ENCODE assay signal across 11 mouse cellular contexts in the genomic region with DNA sequence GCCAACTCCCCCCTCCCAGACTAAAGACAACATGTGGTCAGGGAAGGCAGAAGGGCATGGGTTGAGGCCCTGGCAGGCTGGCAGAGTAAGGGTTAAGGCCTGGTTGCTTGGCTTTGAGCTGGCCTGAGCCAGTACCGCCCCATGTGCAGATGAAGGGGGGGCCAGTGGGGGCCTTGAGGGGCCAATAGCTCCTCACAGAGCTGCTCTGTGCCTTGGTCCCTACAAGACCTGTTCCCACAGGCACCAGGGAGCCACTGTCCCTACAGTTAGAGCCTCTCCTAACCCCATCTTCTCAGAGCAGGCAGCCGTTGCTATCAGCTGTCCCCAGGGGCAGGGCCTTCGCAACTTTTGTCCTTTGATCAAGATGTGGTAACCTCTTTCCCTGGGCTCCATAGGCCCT. TPM values are rescaled to one million over a fixed set of nuclear protein-coding genes. Genes with fewer than 3 reads are reported as not detected.
DNase-seq lines count a peak whose midpoint lies in the region; ATAC-seq lines count a peak whose summit lies in the region.
"Had no signal": no experiment of that assay in that cellular context is flagged by ENCODE, and none has a peak within 500 bp of the region (broad histone marks: within the 10 kb centered on the region; RNA-seq: fewer than 3 reads in every experiment).

No protein-coding gene starts in this region.

- H3K27me3 ChIP-seq in hindbrain, embryonic 14.5 days (ENCODE audit: control insufficient read depth, insufficient read depth, low read length) = no peaks in the 10 kb centered on the region
- H3K27me3 ChIP-seq in midbrain, embryonic 16.5 days (ENCODE audit: control insufficient read depth, insufficient read depth, low read depth, low read length) = no peaks in the 10 kb centered on the region

- intact Hi-C loops in heart, postnatal 36 days (cut with DNase I) = no loop called here

- H3K4me3 ChIP-seq in hindbrain, embryonic 14.5 days (replicated peaks; ENCODE audit: low read length) = no peak overlapping the region
- H3K4me3 ChIP-seq in midbrain, embryonic 16.5 days (ENCODE audit: low read depth, low read length) = no peak overlapping the region

- no peak overlapping the region for H3K4me2 ChIP-seq in hindbrain, embryonic 14.5 days (replicated peaks)
- H3K4me2 ChIP-seq in midbrain, embryonic 16.5 days (ENCODE audit: low read length) = no peak overlapping the region

- 0 out of 2 replicates have a peak, but pooled peaks cover under 1% of the 10 kb centered on the region for H3K36me3 ChIP-seq in hindbrain, embryonic 14.5 days (replicated peaks; ENCODE audit: control insufficient read depth, insufficient read depth)
- H3K36me3 ChIP-seq in midbrain, embryonic 16.5 days (ENCODE audit: control insufficient read depth, insufficient read depth, low read length) = no peaks in the 10 kb centered on the region

- no peaks in the 10 kb centered on the region for H3K9me3 ChIP-seq in hindbrain, embryonic 14.5 days (ENCODE audit: control insufficient read depth, low read length)
- H3K9me3 ChIP-seq in midbrain, embryonic 16.5 days (replicated peaks; ENCODE audit: control insufficient read depth, low read length, poor library complexity, severe bottlenecking) = no peaks in the 10 kb centered on the region

- no peak overlapping the region for H3K27ac ChIP-seq in hindbrain, embryonic 14.5 days
- no peak overlapping the region for H3K27ac ChIP-seq in midbrain, embryonic 16.5 days (ENCODE audit: low read length)
- H3K27ac ChIP-seq: macrophage had no signal

- 7% methylated on average over 3 of the region's 3 CpGs for WGBS in hindbrain, embryonic 14.5 days
- 9% methylated on average over 3 of the region's 3 CpGs for WGBS in midbrain, embryonic 16.5 days

- no peak overlapping the region for H3K9ac ChIP-seq in hindbrain, embryonic 14.5 days
- H3K9ac ChIP-seq in midbrain, embryonic 16.5 days (ENCODE audit: low read depth, low read length) = no peak overlapping the region

- peak; percentile 30 for DNase-seq in layer of hippocampus, adult 11-12 months (ENCODE audit: low spot score)
- DNase-seq in layer of hippocampus, adult 18-20 months (ENCODE audit: low spot score in 2 of 2) = no peak
- DNase-seq in embryo, embryonic 11 days = peak; percentile 40
- no peak for DNase-seq in hindbrain, embryonic 14.5 days (ENCODE audit: low spot score)
- no peak for DNase-seq in lung, postnatal 14 days
- DNase-seq in heart, postnatal 36 days = no peak

- H3K4me1 ChIP-seq in hindbrain, embryonic 14.5 days (replicated peaks; ENCODE audit: control insufficient read depth, insufficient read depth, low read length) = peaks cover 41% of the 10 kb centered on the region
- H3K4me1 ChIP-seq in midbrain, embryonic 16.5 days (ENCODE audit: control insufficient read depth, insufficient read depth, low read length) = peaks cover 26% of the 10 kb centered on the region

- peak; percentile 60; the same call in 1 of the 2 replicates for ATAC-seq in hindbrain, embryonic 14.5 days (ENCODE audit: low FRiP score)
- peak; percentile 73 for ATAC-seq in midbrain, embryonic 16.5 days
- ATAC-seq in inflammation-experienced regulatory T-cells, adult 6 months = no peak
- ATAC-seq: Patski had no signal

RNA-seq across cellular contexts. Expression of gene Acsl6, which starts 11.1 kb away (rescaled TPM):
- total RNA-seq in layer of hippocampus, adult 18-20 months (2021) = 100 to 1,000 TPM; 171 to 189 TPM
- polyA plus RNA-seq in hindbrain, embryonic 14.5 days (2014; fragmentation: Nextera tagmentation; extraction: Ambion mirVana) = 42.4 and 44.2 TPM in 2 replicates
- polyA plus RNA-seq in midbrain, embryonic 16.5 days (2015; fragmentation: Nextera tagmentation; extraction: Ambion mirVana) = 46.2 and 47.0 TPM in 2 replicates
- polyA plus RNA-seq in inflammation-experienced regulatory T-cells, adult 6 months (2017; shearing (Covaris generic)) = not detected
- total RNA-seq in heart, postnatal 36 days (2021) = 1 to 10 TPM; 3.1 to 5.9 TPM
- polyA plus RNA-seq: macrophage had no signal

RNA-seq across cellular contexts. Expression of gene Il3, which starts 47.7 kb away (rescaled TPM):
- total RNA-seq in layer of hippocampus, adult 18-20 months (2021) = not detected
- not detected in 2 replicates for polyA plus RNA-seq in hindbrain, embryonic 14.5 days (2014; fragmentation: Nextera tagmentation; extraction: Ambion mirVana)
- polyA plus RNA-seq in midbrain, embryonic 16.5 days (2015; fragmentation: Nextera tagmentation; extraction: Ambion mirVana) = not detected in 2 replicates
- not detected for polyA plus RNA-seq in inflammation-experienced regulatory T-cells, adult 6 months (2017; shearing (Covaris generic))
- not detected for total RNA-seq in heart, postnatal 36 days (2021)
- polyA plus RNA-seq: intestine, embryonic 14.5 days; macrophage; Patski had no signal

RNA-seq across cellular contexts. Expression of gene Meikin, which starts 55.7 kb away (rescaled TPM):
- not detected for total RNA-seq in layer of hippocampus, adult 18-20 months (2021)
- polyA plus RNA-seq in hindbrain, embryonic 14.5 days (2014; fragmentation: Nextera tagmentation; extraction: Ambion mirVana) = not detected in 2 replicates
- polyA plus RNA-seq in midbrain, embryonic 16.5 days (2015; fragmentation: Nextera tagmentation; extraction: Ambion mirVana) = not detected in 2 replicates
- polyA plus RNA-seq in inflammation-experienced regulatory T-cells, adult 6 months (2017; shearing (Covaris generic)) = not detected
- total RNA-seq in heart, postnatal 36 days (2021) = not detected
- polyA plus RNA-seq: intestine, embryonic 14.5 days; macrophage; Patski had no signal

Comparison
In these comparisons a context has a peak if more than half of its experiments do, and no peak if none do; other contexts are left out.
1. DNase-seq: peak in layer of hippocampus, adult 11-12 months (single experiment) and embryo, embryonic 11 days (single experiment); none in layer of hippocampus, adult 18-20 months (0 of 2), hindbrain, embryonic 14.5 days (single experiment), lung, postnatal 14 days (single experiment) and heart, postnatal 36 days (0 of 2).
2. RNA of gene Acsl6, which starts 11.1 kb away (polyA plus RNA-seq): 46.2 to 47.0 TPM in midbrain, embryonic 16.5 days and 42.4 to 44.2 TPM in hindbrain, embryonic 14.5 days; not detected in inflammation-experienced regulatory T-cells, adult 6 months; every median in the first group is over 10 times any median in the second.